Mouse (Mus musculus) myocyte (in vitro differentiated cells): ENCODE results near the gene Psg18.

ENCODE experiments used
- MAX ChIP-seq: IDR thresholded peaks from one replicate; pipeline ENCODE4 v1.6.1; 2011; ENCODE audit warnings: low read depth, mild to moderate bottlenecking, control low read depth
- TCF12 ChIP-seq: IDR thresholded peaks from one replicate; pipeline ENCODE4 v1.6.1; 2011; ENCODE audit warnings: mild to moderate bottlenecking, control low read depth; ENCODE audit not compliant: poor library complexity, insufficient read depth, severe bottlenecking

- TF ChIP-seq TCF12 (no peak), MAX (no peak)
Observed at GRCm38 (mm10) chr7:18378295-18378694, 23.5 kb upstream of the Psg18 start.
